Mouse (Mus musculus): ENCODE measurements around the gene Kcnc1. TPM values are rescaled to one million over a fixed set of nuclear protein-coding genes. Genes with fewer than 3 reads are reported as not detected.

Gene Kcnc1
- polyA plus RNA-seq, 1 experiment from 2014 or later = 14.5 TPM

GRCm38 (mm10) chr7:46453930-46454679, 57.8 kb downstream of the Kcnc1 start:
- Histone ChIP-seq H3K27me3 (replicated peaks; ENCODE audit: control insufficient read depth, insufficient read depth, low read length) (no peaks in the 10 kb centered on the region), H3K4me2 (ENCODE audit: low read length) (no peak overlapping the region), H3K9me3 (ENCODE audit: control insufficient read depth, low read length) (no peaks in the 10 kb centered on the region), H3K9ac (ENCODE audit: low read depth, low read length) (peak overlapping the region; percentile 18; the same call in 1 of the 2 replicates), H3K27ac (ENCODE audit: low read depth, low read length) (peak overlapping the region; percentile 70), H3K4me3 (ENCODE audit: low read length) (no peak overlapping the region), H3K36me3 (ENCODE audit: control insufficient read depth, insufficient read depth, low read length) (no peaks in the 10 kb centered on the region), H3K4me1 (ENCODE audit: control insufficient read depth, insufficient read depth, low read depth, low read length) (peaks cover 23% of the 10 kb centered on the region)
- ATAC-seq = peak; percentile 85
- 12% methylated on average over 10 of the region's 10 CpGs for WGBS

GRCm38 (mm10) chr7:46457889-46458288, 61.6 kb downstream of the Kcnc1 start:
- H3K4me3 ChIP-seq (ENCODE audit: low read length) = no peak overlapping the region
- H3K9ac ChIP-seq (ENCODE audit: low read depth, low read length) = no peak overlapping the region
- no peak overlapping the region for H3K4me2 ChIP-seq (ENCODE audit: low read length)
- H3K4me1 ChIP-seq (ENCODE audit: control insufficient read depth, insufficient read depth, low read depth, low read length) = peaks cover 24% of the 10 kb centered on the region
- no peak overlapping the region for H3K27ac ChIP-seq (ENCODE audit: low read depth, low read length)
- no peaks in the 10 kb centered on the region for H3K9me3 ChIP-seq (ENCODE audit: control insufficient read depth, low read length)
- no peaks in the 10 kb centered on the region for H3K27me3 ChIP-seq (replicated peaks; ENCODE audit: control insufficient read depth, insufficient read depth, low read length)
- WGBS = 67% methylated on average over 3 of the region's 3 CpGs
- H3K36me3 ChIP-seq (ENCODE audit: control insufficient read depth, insufficient read depth, low read length) = no peaks in the 10 kb centered on the region
- ATAC-seq = no peak

GRCm38 (mm10) chr7:46459200-46459599, 62.9 kb downstream of the Kcnc1 start:
- peaks cover 16% of the 10 kb centered on the region for H3K4me1 ChIP-seq (ENCODE audit: control insufficient read depth, insufficient read depth, low read depth, low read length)
- no peak overlapping the region for H3K4me2 ChIP-seq (ENCODE audit: low read length)
- H3K9me3 ChIP-seq (ENCODE audit: control insufficient read depth, low read length) = no peaks in the 10 kb centered on the region
- H3K36me3 ChIP-seq (ENCODE audit: control insufficient read depth, insufficient read depth, low read length) = no peaks in the 10 kb centered on the region
- peak; percentile 76 for ATAC-seq
- H3K27ac ChIP-seq (ENCODE audit: low read depth, low read length) = peak overlapping the region; percentile 73
- H3K4me3 ChIP-seq (ENCODE audit: low read length) = no peak overlapping the region
- WGBS = 57% methylated on average over 2 of the region's 2 CpGs
- no peak overlapping the region for H3K9ac ChIP-seq (ENCODE audit: low read depth, low read length)
- H3K27me3 ChIP-seq (replicated peaks; ENCODE audit: control insufficient read depth, insufficient read depth, low read length) = no peaks in the 10 kb centered on the region

GRCm38 (mm10) chr7:46459605-46460245, 63.4 kb downstream of the Kcnc1 start:
- H3K27me3 ChIP-seq (replicated peaks; ENCODE audit: control insufficient read depth, insufficient read depth, low read length) = no peaks in the 10 kb centered on the region
- peaks cover 13% of the 10 kb centered on the region for H3K4me1 ChIP-seq (ENCODE audit: control insufficient read depth, insufficient read depth, low read depth, low read length)
- no peaks in the 10 kb centered on the region for H3K9me3 ChIP-seq (ENCODE audit: control insufficient read depth, low read length)
- ATAC-seq = peak; percentile 58
- peak overlapping the region; percentile 73 for H3K27ac ChIP-seq (ENCODE audit: low read depth, low read length)
- H3K4me3 ChIP-seq (ENCODE audit: low read length) = no peak overlapping the region
- 77% methylated on average over 9 of the region's 9 CpGs for WGBS
- no peak overlapping the region for H3K4me2 ChIP-seq (ENCODE audit: low read length)
- H3K36me3 ChIP-seq (ENCODE audit: control insufficient read depth, insufficient read depth, low read length) = no peaks in the 10 kb centered on the region
- H3K9ac ChIP-seq (ENCODE audit: low read depth, low read length) = 0 out of 2 replicates have a peak overlapping the region, but pooled peaks have one; percentile 39

- WGBS = 61% methylated on average over 8 of the region's 8 CpGs
- Histone ChIP-seq H3K4me3 (ENCODE audit: low read length) (no peak overlapping the region), H3K27me3 (replicated peaks; ENCODE audit: control insufficient read depth, insufficient read depth, low read length) (no peaks in the 10 kb centered on the region), H3K4me2 (ENCODE audit: low read length) (no peak overlapping the region), H3K36me3 (ENCODE audit: control insufficient read depth, insufficient read depth, low read length) (no peaks in the 10 kb centered on the region), H3K27ac (ENCODE audit: low read depth, low read length) (no peak overlapping the region), H3K9ac (ENCODE audit: low read depth, low read length) (no peak overlapping the region), H3K4me1 (ENCODE audit: control insufficient read depth, insufficient read depth, low read depth, low read length) (peaks cover 20% of the 10 kb centered on the region), H3K9me3 (ENCODE audit: control insufficient read depth, low read length) (no peaks in the 10 kb centered on the region)
- ATAC-seq = no peak
These were observed 66.0 kb downstream of the Kcnc1 start for GRCm38 (mm10) chr7:46462287-46462686.

GRCm38 (mm10) chr7:46463136-46463535, 66.8 kb downstream of the Kcnc1 start:
- Histone ChIP-seq H3K27ac (ENCODE audit: low read depth, low read length) (no peak overlapping the region), H3K9me3 (ENCODE audit: control insufficient read depth, low read length) (no peaks in the 10 kb centered on the region), H3K27me3 (replicated peaks; ENCODE audit: control insufficient read depth, insufficient read depth, low read length) (no peaks in the 10 kb centered on the region), H3K4me2 (ENCODE audit: low read length) (no peak overlapping the region), H3K4me3 (ENCODE audit: low read length) (no peak overlapping the region), H3K4me1 (ENCODE audit: control insufficient read depth, insufficient read depth, low read depth, low read length) (peaks cover 20% of the 10 kb centered on the region), H3K9ac (ENCODE audit: low read depth, low read length) (no peak overlapping the region), H3K36me3 (ENCODE audit: control insufficient read depth, insufficient read depth, low read length) (no peaks in the 10 kb centered on the region)
- WGBS = 86% methylated on average over 8 of the region's 8 CpGs
- no peak for ATAC-seq

GRCm38 (mm10) chr7:46466422-46466981, 70.2 kb downstream of the Kcnc1 start:
- Histone ChIP-seq H3K27ac (ENCODE audit: low read depth, low read length) (peak overlapping the region; percentile 39; the same call in 1 of the 2 replicates), H3K9ac (ENCODE audit: low read depth, low read length) (no peak overlapping the region), H3K27me3 (replicated peaks; ENCODE audit: control insufficient read depth, insufficient read depth, low read length) (no peaks in the 10 kb centered on the region), H3K4me2 (ENCODE audit: low read length) (no peak overlapping the region), H3K36me3 (ENCODE audit: control insufficient read depth, insufficient read depth, low read length) (no peaks in the 10 kb centered on the region), H3K9me3 (ENCODE audit: control insufficient read depth, low read length) (no peaks in the 10 kb centered on the region), H3K4me3 (ENCODE audit: low read length) (no peak overlapping the region), H3K4me1 (ENCODE audit: control insufficient read depth, insufficient read depth, low read depth, low read length) (peaks cover 9% of the 10 kb centered on the region)
- 49% methylated on average over 7 of the region's 7 CpGs for WGBS
- no peak for ATAC-seq

GRCm38 (mm10) chr7:46469542-46469941, 73.2 kb downstream of the Kcnc1 start:
- H3K4me1 ChIP-seq (ENCODE audit: control insufficient read depth, insufficient read depth, low read depth, low read length) = peaks cover 20% of the 10 kb centered on the region
- ATAC-seq = no peak
- 91% methylated on average over 3 of the region's 3 CpGs for WGBS

GRCm38 (mm10) chr7:46471054-46471737, 74.9 kb downstream of the Kcnc1 start:
- H3K27me3 ChIP-seq (replicated peaks; ENCODE audit: control insufficient read depth, insufficient read depth, low read length) = no peaks in the 10 kb centered on the region

More at GRCm38 (mm10) chr7:46469542-46469941, 73.2 kb downstream of the Kcnc1 start:
- no peak overlapping the region for H3K4me3 ChIP-seq (ENCODE audit: low read length)
- H3K36me3 ChIP-seq (ENCODE audit: control insufficient read depth, insufficient read depth, low read length) = no peaks in the 10 kb centered on the region
- H3K27ac ChIP-seq (ENCODE audit: low read depth, low read length) = no peak overlapping the region
- no peak overlapping the region for H3K9ac ChIP-seq (ENCODE audit: low read depth, low read length)
- no peaks in the 10 kb centered on the region for H3K9me3 ChIP-seq (ENCODE audit: control insufficient read depth, low read length)
- no peaks in the 10 kb centered on the region for H3K27me3 ChIP-seq (replicated peaks; ENCODE audit: control insufficient read depth, insufficient read depth, low read length)
- H3K4me2 ChIP-seq (ENCODE audit: low read length) = no peak overlapping the region

More at GRCm38 (mm10) chr7:46471054-46471737, 74.9 kb downstream of the Kcnc1 start:
- Histone ChIP-seq H3K4me3 (ENCODE audit: low read length) (no peak overlapping the region), H3K27ac (ENCODE audit: low read depth, low read length) (no peak overlapping the region), H3K9me3 (ENCODE audit: control insufficient read depth, low read length) (no peaks in the 10 kb centered on the region), H3K9ac (ENCODE audit: low read depth, low read length) (no peak overlapping the region), H3K4me1 (ENCODE audit: control insufficient read depth, insufficient read depth, low read depth, low read length) (peaks cover 19% of the 10 kb centered on the region), H3K4me2 (ENCODE audit: low read length) (no peak overlapping the region), H3K36me3 (ENCODE audit: control insufficient read depth, insufficient read depth, low read length) (no peaks in the 10 kb centered on the region)
- no peak for ATAC-seq
- WGBS = 77% methylated on average over 7 of the region's 7 CpGs
